In genomic region chr5:104068751-104069150, GRCm38 (mm10) we compare ENCODE assay signal across 9 mouse cellular contexts. TPM values are rescaled to one million over a fixed set of nuclear protein-coding genes. Genes with fewer than 3 reads are reported as not detected.
DNase-seq lines count a peak whose midpoint lies in the region; ATAC-seq and TF ChIP-seq lines count a peak whose summit lies in the region.
"Had no signal": no experiment of that assay in that cellular context is flagged by ENCODE, and none has a peak within 500 bp of the region (broad histone marks: within the 10 kb centered on the region; RNA-seq: fewer than 3 reads in every experiment).

No protein-coding gene starts in this region.

- 0 out of 2 replicates have a peak, but pooled peaks cover 9% of the 10 kb centered on the region for H3K36me3 ChIP-seq in lung, postnatal 0 days (ENCODE audit: insufficient read depth, low read length)

- no peak for TF ChIP-seq EP300 in lung, postnatal 0 days (IDR thresholded peaks at IDR 0.05)

- peak; percentile 65 for TF ChIP-seq CTCF in gastrocnemius, adult 2 months (IDR thresholded peaks at IDR 0.05)
- TF ChIP-seq CTCF in lung, postnatal 0 days (IDR thresholded peaks at IDR 0.05), result peak; percentile 69

- no peaks in the 10 kb centered on the region for H3K27me3 ChIP-seq in lung, postnatal 0 days (replicated peaks; ENCODE audit: insufficient read depth, low read length)

- no peak overlapping the region for H3K9ac ChIP-seq in lung, postnatal 0 days (replicated peaks; ENCODE audit: low read depth)

- no peak overlapping the region for H3K4me2 ChIP-seq in lung, postnatal 0 days (replicated peaks; ENCODE audit: low read depth, low read length)

- H3K27ac ChIP-seq in gastrocnemius, adult 2 months, result no peak overlapping the region
- no peak overlapping the region for H3K27ac ChIP-seq in lung, postnatal 0 days (ENCODE audit: low read length)
- H3K27ac ChIP-seq: macrophage had no signal

- no peak overlapping the region for H3K4me3 ChIP-seq in gastrocnemius, adult 2 months
- no peak overlapping the region for H3K4me3 ChIP-seq in lung, postnatal 0 days (ENCODE audit: low read depth, low read length)

- WGBS in lung, postnatal 0 days, result 83% methylated on average over 6 of the region's 7 CpGs

- no peaks in the 10 kb centered on the region for H3K4me1 ChIP-seq in lung, postnatal 0 days (ENCODE audit: insufficient read depth, low read depth, low read length)

- no peak for ATAC-seq in lung, postnatal 0 days
- peak; percentile 81 for ATAC-seq in common myeloid progenitor, adult 5-6 weeks (replicated peaks; ENCODE audit: low read depth, poor library complexity, severe bottlenecking)

- no peaks in the 10 kb centered on the region for H3K9me3 ChIP-seq in lung, postnatal 0 days (ENCODE audit: low read length)

- DNase-seq in gastrocnemius, adult 2 months, result no peak
- DNase-seq in gastrocnemius, postnatal 25 days, result no peak
- DNase-seq in lung, postnatal 0 days (ENCODE audit: low spot score), result no peak
- no peak for DNase-seq in lung, postnatal 4 days
- DNase-seq in skeletal muscle tissue, adult 2 months (ENCODE audit: low read depth, low spot score), result peak; percentile 26
- no peak for DNase-seq in cerebellum, adult 8-10 months
- DNase-seq in left cerebral cortex, postnatal 14 days (ENCODE audit: low spot score in 2 of 2), result no peak

- intact Hi-C loops in gastrocnemius, adult 2 months (cut with DNase I), result no loop called here
- intact Hi-C loops in left cerebral cortex, postnatal 14 days (cut with DNase I), result no loop called here

RNA-seq across cellular contexts. Expression of gene Gm17660, which starts 8.7 kb away (rescaled TPM):
- total RNA-seq in gastrocnemius, adult 2 months (2021), result not detected
- total RNA-seq in gastrocnemius, postnatal 25 days (2021), result not detected
- polyA plus RNA-seq in lung, postnatal 0 days (2015; fragmentation: Nextera tagmentation; extraction: Ambion mirVana), result not detected in 2 replicates
- not detected in 2 replicates for total RNA-seq in common myeloid progenitor, adult 5-6 weeks (2017)
- total RNA-seq in left cerebral cortex, postnatal 14 days (2021), result not detected
- polyA plus RNA-seq: macrophage had no signal

RNA-seq across cellular contexts. Expression of gene Nudt9, which starts 22.6 kb away (rescaled TPM):
- 10 to 100 TPM; 62.6 to 68.7 TPM for total RNA-seq in gastrocnemius, adult 2 months (2021)
- 10 to 100 TPM; 50.4 to 55.4 TPM for total RNA-seq in gastrocnemius, postnatal 25 days (2021)
- polyA plus RNA-seq in lung, postnatal 0 days (2015; fragmentation: Nextera tagmentation; extraction: Ambion mirVana), result 58.8 and 66.0 TPM in 2 replicates
- total RNA-seq in common myeloid progenitor, adult 5-6 weeks (2017), result 62.6 and 65.2 TPM in 2 replicates
- 10 to 100 TPM; 56.4 to 61.9 TPM for total RNA-seq in left cerebral cortex, postnatal 14 days (2021)

RNA-seq across cellular contexts. Expression of gene Sparcl1, which starts 44.8 kb away (rescaled TPM):
- total RNA-seq in gastrocnemius, adult 2 months (2021), result 100 to 1,000 TPM in 1 of 2 experiments, 10 to 100 TPM in 1; 83.5 to 151 TPM
- total RNA-seq in gastrocnemius, postnatal 25 days (2021), result 100 to 1,000 TPM; 106 to 110 TPM
- 285 and 301 TPM in 2 replicates for polyA plus RNA-seq in lung, postnatal 0 days (2015; fragmentation: Nextera tagmentation; extraction: Ambion mirVana)
- not detected in 2 replicates for total RNA-seq in common myeloid progenitor, adult 5-6 weeks (2017)
- 1,000 to 10,000 TPM; 1,229 to 1,307 TPM for total RNA-seq in left cerebral cortex, postnatal 14 days (2021)
- polyA plus RNA-seq: macrophage had no signal

RNA-seq across cellular contexts. Expression of gene Hsd17b11, which starts 47.0 kb away (rescaled TPM):
- 1 to 10 TPM; 8.6 to 9.2 TPM for total RNA-seq in gastrocnemius, adult 2 months (2021)
- total RNA-seq in gastrocnemius, postnatal 25 days (2021), result 1 to 10 TPM; 7.8 to 8.3 TPM
- 15.9 and 17.8 TPM in 2 replicates for polyA plus RNA-seq in lung, postnatal 0 days (2015; fragmentation: Nextera tagmentation; extraction: Ambion mirVana)
- total RNA-seq in common myeloid progenitor, adult 5-6 weeks (2017), result 40.1 and 54.7 TPM in 2 replicates
- total RNA-seq in left cerebral cortex, postnatal 14 days (2021), result 10 to 100 TPM; 30.3 to 32.4 TPM

Comparison
In these comparisons a context has a peak if more than half of its experiments do, and no peak if none do; other contexts are left out.
1. RNA of gene Sparcl1, which starts 44.8 kb away (total RNA-seq): 1,229 to 1,307 TPM in left cerebral cortex, postnatal 14 days, 83.5 to 151 TPM in gastrocnemius, adult 2 months and 106 to 110 TPM in gastrocnemius, postnatal 25 days; not detected in common myeloid progenitor, adult 5-6 weeks; every median in the first group is over 10 times any median in the second.